Mouse (Mus musculus) cerebellum, postnatal 14 days (tissue): ENCODE results near the gene Ranbp17.

Experiments used
- DNase-seq, 2 experiments: peaks; one replicate each; pipeline ENCODE4 v3.0.0; 2021; ENCODE audit warnings: mixed read lengths in 2 of 2

Gene Ranbp17

GRCm38 (mm10) chr11:33404651-33405050 is 108.9 kb downstream of the Ranbp17 start:
- DNase-seq = no peak

GRCm38 (mm10) chr11:33399346-33399745 is 114.2 kb downstream of the Ranbp17 start:
- DNase-seq = no peak

DNA sequence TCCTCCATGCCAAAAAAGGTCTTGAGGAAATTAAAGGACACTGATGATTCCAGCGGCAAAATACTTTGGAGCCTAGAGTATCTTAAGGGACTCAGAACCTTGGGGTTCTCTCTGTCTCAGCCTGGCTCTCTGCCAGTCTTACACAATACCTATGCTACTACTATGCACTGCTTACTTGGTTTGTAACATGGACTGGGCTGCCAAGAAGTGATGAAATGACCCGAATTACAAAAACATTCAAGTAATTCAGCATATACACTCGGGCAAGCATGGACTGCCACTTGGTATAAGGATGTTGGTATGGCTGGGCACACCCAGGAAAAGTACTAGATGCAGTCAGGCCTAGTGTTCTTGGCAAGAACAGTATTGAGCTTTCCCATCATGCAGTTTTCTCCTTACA is 114.8 kb downstream of the Ranbp17 start:
- DNase-seq = no peak

DNA sequence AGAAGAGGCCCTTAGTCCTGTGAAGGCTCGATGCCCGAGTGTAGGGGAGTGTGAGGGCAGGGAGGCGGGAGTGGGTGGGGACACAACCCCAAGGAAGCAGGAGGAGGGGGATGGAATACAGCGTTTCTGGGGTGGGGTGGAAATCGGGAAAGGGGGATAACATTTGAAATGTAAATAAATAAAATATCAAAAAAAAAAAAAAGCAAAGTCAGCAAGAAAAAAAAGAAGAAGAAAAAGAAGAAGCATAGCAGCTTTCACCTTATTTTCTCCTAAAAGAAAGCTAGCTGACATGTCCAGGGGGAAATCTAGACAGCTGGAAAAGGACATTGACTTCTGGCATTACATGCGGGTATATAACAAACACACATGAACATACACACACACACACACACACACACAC is 117.3 kb downstream of the Ranbp17 start:
- no peak for DNase-seq

GRCm38 (mm10) chr11:33394093-33394492 is 119.5 kb downstream of the Ranbp17 start:
- DNase-seq = peak in 1 of 2 experiments; percentile 21

- no peak for DNase-seq
Observed at GRCm38 (mm10) chr11:33388685-33389084, 124.9 kb downstream of the Ranbp17 start.

DNA sequence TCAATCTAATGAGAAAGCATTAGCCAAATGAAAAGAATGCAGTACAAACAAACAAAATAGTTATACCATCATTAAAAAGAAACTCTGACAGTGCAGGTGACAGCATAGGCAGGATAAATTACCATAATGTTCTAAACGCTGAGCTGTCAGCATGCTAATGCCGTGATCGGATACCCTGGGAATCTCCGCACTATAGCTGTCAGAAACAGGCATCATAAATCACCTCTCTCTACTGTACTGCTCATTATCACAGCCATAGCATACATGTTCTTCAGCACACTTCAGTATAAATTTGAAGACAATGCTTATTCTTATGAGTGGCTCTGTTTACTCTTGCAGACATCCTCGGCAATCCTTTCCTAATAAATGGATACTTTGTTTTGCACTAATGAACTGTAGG is 151.7 kb downstream of the Ranbp17 start:
- no peak for DNase-seq

GRCm38 (mm10) chr11:33349269-33349668 is 164.3 kb downstream of the Ranbp17 start:
- DNase-seq = no peak

DNA sequence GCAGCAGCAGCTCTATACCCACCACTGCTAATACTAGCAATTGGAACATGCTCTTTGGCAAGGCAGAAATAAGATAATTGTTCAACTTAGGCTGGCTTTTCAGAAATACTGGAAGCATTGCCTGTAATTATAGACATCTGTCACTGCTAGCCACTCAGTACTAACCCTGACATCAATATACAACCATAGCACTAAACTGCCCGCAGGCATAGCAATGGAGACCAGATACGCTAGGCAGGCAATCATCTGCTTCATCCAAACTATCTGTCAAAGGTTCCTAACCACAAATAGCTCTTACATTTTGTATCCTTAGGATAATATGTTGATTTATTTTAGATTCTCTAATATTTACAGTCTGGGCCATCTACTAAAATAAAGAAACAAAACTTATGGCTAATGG is 171.5 kb downstream of the Ranbp17 start:
- DNase-seq = no peak

DNA sequence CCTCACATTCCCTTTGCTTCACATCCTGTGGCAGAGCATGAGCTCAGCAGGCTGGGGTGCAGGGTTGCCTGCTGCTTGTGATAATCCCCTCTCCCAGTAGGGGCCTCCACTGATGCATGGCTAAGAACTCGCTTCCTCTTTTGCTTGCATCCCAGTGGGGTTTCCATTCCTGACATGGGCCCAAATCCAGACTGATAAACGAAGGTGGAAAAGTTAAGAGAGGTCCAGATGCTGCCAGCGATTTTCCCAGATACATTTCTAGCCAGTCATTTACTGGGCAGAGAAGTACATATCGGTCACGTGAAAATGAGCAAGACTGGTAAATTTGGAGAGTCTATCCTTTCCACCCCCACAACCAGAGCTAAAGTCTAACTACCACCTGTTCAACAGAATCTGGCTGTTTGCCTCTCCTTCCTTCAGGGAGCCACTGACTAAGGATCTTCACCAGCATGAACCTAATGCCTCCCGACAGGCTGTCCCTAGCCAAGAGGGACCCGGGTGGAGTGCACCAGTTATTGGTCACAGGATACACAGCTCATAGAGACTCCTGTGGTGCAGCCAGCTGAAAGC is 176.9 kb downstream of the Ranbp17 start:
- peak; percentile 86 to 93 for DNase-seq

- DNase-seq = peak; percentile 47 to 68
Observed at GRCm38 (mm10) chr11:33335616-33336015, 177.9 kb downstream of the Ranbp17 start.

GRCm38 (mm10) chr11:33332137-33332536 is 181.4 kb downstream of the Ranbp17 start:
- DNase-seq = no peak

- peak; percentile 39 to 51 for DNase-seq
Observed at GRCm38 (mm10) chr11:33319006-33319611, 194.4 kb downstream of the Ranbp17 start.

- DNase-seq = no peak
Observed at GRCm38 (mm10) chr11:33309566-33309965, 204.0 kb downstream of the Ranbp17 start.

DNA sequence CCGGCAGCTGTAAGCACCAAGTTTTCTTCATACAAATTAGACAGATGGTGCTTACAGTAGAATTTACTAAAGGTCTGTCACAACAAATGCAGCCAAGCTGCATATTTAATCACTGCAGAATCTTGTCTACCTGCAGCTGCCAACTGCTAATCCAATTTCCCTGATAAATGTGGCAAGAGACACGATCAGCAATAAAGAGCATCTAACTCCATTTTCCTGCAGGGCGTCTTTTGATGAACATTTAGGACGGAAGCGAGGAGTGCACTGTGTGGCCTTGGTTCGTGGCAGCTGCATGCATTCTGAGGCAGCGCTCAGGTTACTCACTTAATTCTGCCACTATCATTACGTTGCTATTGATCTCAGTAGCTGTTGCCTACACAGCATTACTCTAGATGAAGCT is 212.7 kb downstream of the Ranbp17 start:
- DNase-seq = peak; percentile 37 to 56

DNA sequence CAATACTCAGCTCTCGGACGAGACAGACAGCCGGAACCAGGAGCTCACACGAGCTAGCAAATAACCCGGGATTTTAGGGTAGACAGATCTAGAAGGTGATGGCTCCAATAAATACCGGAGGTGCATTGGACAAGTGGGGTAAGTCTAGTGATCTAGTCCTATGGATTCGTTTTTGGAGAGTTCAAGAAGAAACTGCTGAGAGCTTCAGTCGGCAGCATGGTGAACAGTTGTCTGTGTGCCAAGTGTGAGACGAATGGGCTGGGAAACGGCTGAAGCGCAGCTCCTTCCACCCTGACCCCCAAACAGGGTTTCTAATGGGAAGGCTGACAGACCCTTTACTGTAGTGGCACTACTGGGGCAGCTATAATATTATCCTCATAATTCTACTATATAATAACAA is 214.2 kb downstream of the Ranbp17 start:
- peak; percentile 71 to 78 for DNase-seq

DNA sequence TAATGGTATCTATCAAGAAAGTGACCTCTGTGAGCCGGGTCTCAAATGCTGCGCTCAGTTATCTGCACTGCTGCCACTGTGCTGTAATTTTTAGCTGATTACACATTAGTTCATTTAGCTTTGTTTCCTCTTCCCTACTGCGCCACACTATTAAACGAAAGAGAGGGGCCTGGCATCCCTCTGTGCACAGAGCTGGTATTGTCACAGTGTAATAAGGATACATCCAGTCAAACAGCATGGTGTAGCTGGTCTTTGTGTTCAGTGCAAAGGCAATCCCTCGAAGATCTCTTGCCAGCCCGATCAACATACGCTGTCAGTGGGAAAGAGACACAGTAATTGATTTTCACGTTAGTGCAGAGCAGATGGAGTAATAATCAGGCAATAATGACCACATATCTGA is 216.4 kb downstream of the Ranbp17 start:
- DNase-seq = peak; percentile 28 to 58

GRCm38 (mm10) chr11:33295422-33295821 is 218.1 kb downstream of the Ranbp17 start:
- peak; percentile 58 to 72 for DNase-seq

- no peak for DNase-seq
Observed at GRCm38 (mm10) chr11:33294063-33294462, 219.5 kb downstream of the Ranbp17 start.

- DNase-seq = no peak
Observed at GRCm38 (mm10) chr11:33278571-33278970, 235.0 kb downstream of the Ranbp17 start.

DNA sequence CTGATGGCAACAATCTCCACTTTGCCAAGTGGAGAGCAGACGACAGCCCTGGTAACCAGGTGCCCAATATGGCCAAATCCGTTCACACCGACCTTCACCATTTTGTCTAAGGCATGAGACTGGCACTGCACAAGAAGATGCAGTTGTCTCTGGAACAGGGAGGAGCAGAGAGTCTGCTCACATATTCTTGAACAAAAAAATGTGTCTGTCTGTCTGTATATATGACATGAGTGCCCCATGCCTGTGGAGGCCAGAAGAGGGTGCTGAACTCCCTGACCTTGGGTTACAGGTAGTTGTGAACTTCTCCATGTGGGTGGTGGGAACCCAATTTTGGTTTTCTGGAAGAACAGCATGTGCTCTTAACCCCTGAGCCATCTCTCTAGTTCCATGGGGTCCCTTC is 236.9 kb downstream of the Ranbp17 start, which contains the start of gene Gm12117:
Gene Gm12117 (minus strand): TSS at position 101 of the 400 bp plus-strand sequence.
- no peak for DNase-seq

GRCm38 (mm10) chr11:33274816-33275215 is 238.7 kb downstream of the Ranbp17 start:
- DNase-seq = no peak

DNA sequence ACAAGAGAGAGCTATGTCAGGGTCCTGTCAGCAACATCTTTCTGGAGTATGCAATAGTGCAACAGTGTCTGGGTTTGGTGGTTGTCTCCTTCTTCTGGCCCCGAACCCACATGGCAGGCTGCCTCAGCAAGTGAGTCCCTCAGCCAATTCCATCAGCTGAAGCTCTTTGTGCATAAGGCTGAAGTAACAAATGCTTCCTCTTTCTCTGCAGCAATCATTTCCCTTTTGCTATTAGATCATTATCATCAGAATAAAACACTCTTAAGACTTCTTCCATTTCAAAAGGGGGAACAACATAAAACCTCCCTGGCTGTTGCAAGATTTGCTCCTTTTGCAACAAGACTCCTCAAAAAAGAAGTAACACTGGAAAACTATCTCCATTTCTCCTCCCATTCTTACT is 239.3 kb downstream of the Ranbp17 start:
- peak in 1 of 2 experiments; percentile 36 for DNase-seq

DNA sequence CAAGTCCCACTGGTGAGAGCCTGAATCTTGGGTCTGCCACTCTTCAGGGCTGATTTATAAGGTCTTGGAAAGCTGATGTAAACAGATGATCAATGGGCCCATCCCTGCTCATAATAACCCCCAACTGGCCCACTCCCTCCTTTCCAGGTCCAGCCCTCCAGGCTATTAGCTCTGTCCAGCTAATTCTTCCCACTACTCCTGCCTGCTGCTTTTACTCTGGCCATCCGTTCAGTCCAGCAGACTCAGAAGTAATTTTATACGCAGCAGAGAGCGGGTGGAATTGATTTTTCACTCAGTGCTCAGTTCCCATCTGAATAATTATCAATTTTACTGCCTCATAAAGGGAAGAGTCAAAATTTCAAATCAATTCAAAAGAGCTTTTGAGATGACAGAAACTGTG is 273.3 kb downstream of the Ranbp17 start:
- no peak for DNase-seq

- no peak for DNase-seq
Observed at GRCm38 (mm10) chr11:33234134-33234533, 279.4 kb downstream of the Ranbp17 start.
